Mouse (Mus musculus) testis, adult 2 months (tissue): ENCODE data around the gene Pparg.

Experiments
- CTCF ChIP-seq: fragments of 200-500 bp; IDR thresholded peaks from 2 replicates; pipeline ENCODE4 v1.5.1; 2012; ENCODE audit warnings: low read depth, mild to moderate bottlenecking, inconsistent platforms, low read length, moderate library complexity; ENCODE audit not compliant: control insufficient read depth, insufficient read depth, insufficient replicate concordance
- POLR2A ChIP-seq: fragments of 200-500 bp; IDR thresholded peaks from 2 replicates; pipeline ENCODE4 v1.6.1; 2012; ENCODE audit warnings: low read depth, mild to moderate bottlenecking, inconsistent platforms, low read length, moderate library complexity; ENCODE audit not compliant: control insufficient read depth

DNA sequence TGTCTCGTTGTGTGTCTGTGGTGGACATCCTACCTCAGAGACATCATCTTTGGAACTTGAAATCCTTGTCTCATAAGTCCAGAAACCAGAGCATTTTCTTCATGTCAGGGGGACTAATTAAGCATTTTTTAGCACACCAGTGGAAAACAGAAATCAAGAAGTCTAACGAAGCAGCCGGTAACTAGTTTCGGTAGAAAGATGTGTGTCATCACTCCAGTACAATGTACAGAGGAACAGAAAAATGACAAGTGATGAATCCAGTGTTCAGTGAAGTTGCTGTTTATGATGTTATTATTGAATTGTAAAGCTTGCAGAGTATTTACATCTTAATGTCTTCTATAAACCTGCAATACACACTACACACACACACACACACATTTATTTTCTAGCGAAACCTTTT lies 19.8 kb downstream of the Pparg start:
- TF ChIP-seq CTCF (no peak), POLR2A (no peak)
